Mouse (Mus musculus) kidney, embryonic 16.5 days (tissue): Measurements from ENCODE around the gene Nell1. TPM values are rescaled to one million over a fixed set of nuclear protein-coding genes. Genes with fewer than 3 reads are reported as not detected.

ENCODE experiments used
- ATAC-seq: fragments of 200-750 bp; cut with Nextera tagmentation; 2 replicates; pipeline ENCODE4 v1.8.0; 2017; ENCODE audit warnings: moderate TSS enrichment; ENCODE audit not compliant: low FRiP score, low TSS enrichment
- H3K27ac ChIP-seq: fragments of 300-500 bp; sonication (generic); 2 replicates; pipeline ENCODE4 v1.5.1; 2014; ENCODE audit warnings: low read length
- H3K27me3 ChIP-seq: fragments of 300-500 bp; sonication (generic); 2 replicates; pipeline ENCODE4 v1.6.1; 2014; ENCODE audit warnings: low read length, control low read depth, mixed read lengths; ENCODE audit not compliant: insufficient read depth
- H3K36me3 ChIP-seq: fragments of 300-500 bp; sonication (generic); 2 replicates; pipeline ENCODE4 v1.6.1; 2014; ENCODE audit warnings: low read length, control low read depth, mixed read lengths; ENCODE audit not compliant: insufficient read depth
- H3K4me1 ChIP-seq: fragments of 300-500 bp; sonication (generic); 2 replicates; pipeline ENCODE4 v1.6.1; 2014; ENCODE audit warnings: low read length, control low read depth, mixed read lengths; ENCODE audit not compliant: insufficient read depth
- H3K4me2 ChIP-seq: fragments of 300-500 bp; sonication (generic); replicated peaks from 2 replicates; pipeline ENCODE4 v1.6.1; 2014; ENCODE audit warnings: low read depth, low read length
- H3K4me3 ChIP-seq: fragments of 300-500 bp; sonication (generic); 2 replicates; pipeline ENCODE4 v1.5.1; 2014; ENCODE audit warnings: mild to moderate bottlenecking, low read length
- H3K9ac ChIP-seq: fragments of 300-500 bp; sonication (generic); replicated peaks from 2 replicates; pipeline ENCODE4 v1.6.1; 2014; ENCODE audit warnings: low read length
- H3K9me3 ChIP-seq: fragments of 300-500 bp; sonication (generic); 2 replicates; pipeline ENCODE4 v1.6.1; 2016; ENCODE audit warnings: low read length, control low read depth
- WGBS: fragments of 180-500 bp; shearing (Covaris S2); extraction: QIAGEN DNeasy Blood & Tissue Kit; methylation state at CpG from one replicate; pipeline ENCODE4 v1.1.7; 2014; 5-methylcytosine and 5-hydroxymethylcytosine counted together
- polyA plus RNA-seq: library from polyadenylated mRNA; unstranded; fragments of >200 nt; fragmentation: Nextera tagmentation; extraction: Ambion mirVana; gene quantifications from 2 replicates; pipeline ENCODE4 v1.2.1, GENCODE M21; 2015

Nell1 gene
- polyA plus RNA-seq, 1 experiment from 2014 or later = 10.9 TPM

- peak; percentile 94 for ATAC-seq
- 8% methylated on average over 2 of the region's 2 CpGs for WGBS
Measured at GRCm38 (mm10) chr7:50357213-50357612, 382.5 kb downstream of the Nell1 start.

DNA sequence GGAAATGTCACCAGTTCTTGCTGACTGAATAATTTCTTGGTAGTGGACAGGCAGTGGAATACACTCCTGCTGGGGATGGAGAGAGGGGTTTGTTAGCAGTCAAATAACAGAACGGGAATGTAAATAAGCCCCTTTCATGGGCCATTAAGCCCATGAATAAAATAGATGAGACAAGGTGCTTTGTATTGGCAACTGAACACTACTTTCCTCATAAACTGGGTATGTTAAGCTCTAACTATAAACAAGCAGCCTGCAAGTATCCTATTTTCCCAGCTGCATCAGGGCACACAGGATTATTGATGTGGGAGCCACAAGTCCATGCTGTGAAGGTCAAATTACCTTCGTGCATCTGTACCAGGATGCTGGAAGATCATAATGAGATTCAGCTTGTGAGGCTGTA is 387.4 kb downstream of the Nell1 start:
- WGBS = 9% methylated on average over 2 of the region's 2 CpGs
- H3K4me3 ChIP-seq = no peak overlapping the region
- no peaks in the 10 kb centered on the region for H3K27me3 ChIP-seq
- H3K4me1 ChIP-seq = peaks cover 14% of the 10 kb centered on the region
- H3K36me3 ChIP-seq = no peaks in the 10 kb centered on the region
- ATAC-seq = peak; percentile 61
- no peak overlapping the region for H3K4me2 ChIP-seq
- no peak overlapping the region for H3K9ac ChIP-seq
- no peak overlapping the region for H3K27ac ChIP-seq
- no peaks in the 10 kb centered on the region for H3K9me3 ChIP-seq

More at GRCm38 (mm10) chr7:50357213-50357612, 382.5 kb downstream of the Nell1 start:
- H3K4me1 ChIP-seq = peaks cover 13% of the 10 kb centered on the region
- no peak overlapping the region for H3K4me3 ChIP-seq
- H3K9me3 ChIP-seq = no peaks in the 10 kb centered on the region
- no peak overlapping the region for H3K9ac ChIP-seq
- H3K27me3 ChIP-seq = no peaks in the 10 kb centered on the region
- no peak overlapping the region for H3K27ac ChIP-seq
- no peaks in the 10 kb centered on the region for H3K36me3 ChIP-seq
- no peak overlapping the region for H3K4me2 ChIP-seq

- no peak overlapping the region for H3K4me3 ChIP-seq
- H3K36me3 ChIP-seq = no peaks in the 10 kb centered on the region
- no peak overlapping the region for H3K27ac ChIP-seq
- no peak overlapping the region for H3K9ac ChIP-seq
- 84% methylated on average over 4 of the region's 4 CpGs for WGBS
- H3K9me3 ChIP-seq = no peaks in the 10 kb centered on the region
- no peak for ATAC-seq
- H3K4me1 ChIP-seq = no peaks in the 10 kb centered on the region
- H3K27me3 ChIP-seq = no peaks in the 10 kb centered on the region
- H3K4me2 ChIP-seq = no peak overlapping the region
Measured at GRCm38 (mm10) chr7:50374876-50375275, 400.2 kb downstream of the Nell1 start.

DNA sequence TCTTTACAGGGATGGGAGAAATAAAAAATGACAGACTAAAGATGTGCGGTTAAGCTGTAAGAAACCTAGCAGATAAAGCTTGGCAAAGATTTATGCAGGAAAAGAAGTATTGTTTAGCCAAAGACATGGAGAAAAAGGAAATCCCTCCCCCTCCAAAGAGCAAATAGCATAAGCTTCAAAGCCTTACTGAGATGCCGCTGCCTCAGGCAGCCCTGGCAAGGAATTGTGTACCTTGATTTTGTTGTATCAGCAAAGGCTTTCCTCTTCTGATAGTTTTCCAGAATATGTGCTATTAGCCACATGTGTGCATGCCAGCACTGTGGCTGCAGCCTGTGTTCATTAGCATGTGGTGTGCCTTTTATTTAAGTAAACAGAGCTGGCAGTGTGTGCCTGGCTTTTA is 435.8 kb downstream of the Nell1 start:
- Histone ChIP-seq H3K36me3 (no peaks in the 10 kb centered on the region), H3K4me3 (no peak overlapping the region), H3K27ac (no peak overlapping the region), H3K9me3 (no peaks in the 10 kb centered on the region), H3K4me2 (no peak overlapping the region), H3K9ac (no peak overlapping the region), H3K27me3 (no peaks in the 10 kb centered on the region), H3K4me1 (no peaks in the 10 kb centered on the region)
- WGBS = 44% methylated on average over 2 of the region's 2 CpGs
- ATAC-seq = no peak

DNA sequence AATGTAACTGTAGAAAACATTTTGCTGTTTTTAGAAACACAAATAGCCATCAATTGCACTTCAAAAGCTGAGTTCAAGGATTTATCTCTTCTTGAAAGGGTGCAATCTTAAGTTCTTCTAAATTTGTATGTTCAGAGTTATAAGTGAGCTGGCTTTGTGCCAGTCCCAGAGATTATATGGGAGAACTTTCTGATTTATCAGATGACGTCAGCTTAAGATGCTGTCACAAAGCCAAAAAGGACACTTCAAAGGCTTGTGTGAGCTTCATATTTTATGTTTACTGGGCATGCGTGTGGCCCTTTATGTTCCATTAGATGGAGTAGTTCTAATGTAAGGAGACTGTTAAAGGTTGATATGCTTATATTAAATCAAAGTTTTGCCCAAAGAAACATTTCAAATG is 445.3 kb downstream of the Nell1 start:
- no peaks in the 10 kb centered on the region for H3K36me3 ChIP-seq
- 42% methylated on average over 2 of the region's 2 CpGs for WGBS
- no peak overlapping the region for H3K27ac ChIP-seq
- no peak overlapping the region for H3K4me3 ChIP-seq
- H3K9me3 ChIP-seq = no peaks in the 10 kb centered on the region
- no peaks in the 10 kb centered on the region for H3K27me3 ChIP-seq
- ATAC-seq = no peak
- no peaks in the 10 kb centered on the region for H3K4me1 ChIP-seq
- H3K4me2 ChIP-seq = no peak overlapping the region
- H3K9ac ChIP-seq = no peak overlapping the region

- H3K4me3 ChIP-seq = no peak overlapping the region
- ATAC-seq = no peak
- H3K4me2 ChIP-seq = no peak overlapping the region
- 75% methylated on average over 1 of the region's 1 CpGs for WGBS
- no peak overlapping the region for H3K27ac ChIP-seq
- H3K4me1 ChIP-seq = no peaks in the 10 kb centered on the region
- H3K9me3 ChIP-seq = no peaks in the 10 kb centered on the region
- H3K27me3 ChIP-seq = no peaks in the 10 kb centered on the region
- H3K36me3 ChIP-seq = no peaks in the 10 kb centered on the region
- H3K9ac ChIP-seq = no peak overlapping the region
Measured at GRCm38 (mm10) chr7:50422422-50423195, 447.9 kb downstream of the Nell1 start.

GRCm38 (mm10) chr7:50429725-50430124 is 455.1 kb downstream of the Nell1 start:
- H3K36me3 ChIP-seq = no peaks in the 10 kb centered on the region
- WGBS = 93% methylated on average over 5 of the region's 5 CpGs
- no peak overlapping the region for H3K4me2 ChIP-seq
- H3K4me3 ChIP-seq = no peak overlapping the region
- H3K9me3 ChIP-seq = no peaks in the 10 kb centered on the region
- no peak overlapping the region for H3K27ac ChIP-seq
- H3K27me3 ChIP-seq = no peaks in the 10 kb centered on the region
- no peak for ATAC-seq
- H3K4me1 ChIP-seq = no peaks in the 10 kb centered on the region
- no peak overlapping the region for H3K9ac ChIP-seq

- Histone ChIP-seq H3K4me2 (no peak overlapping the region), H3K27me3 (no peaks in the 10 kb centered on the region), H3K9ac (no peak overlapping the region), H3K9me3 (no peaks in the 10 kb centered on the region), H3K4me1 (no peaks in the 10 kb centered on the region; the same call in 1 of the 2 replicates), H3K4me3 (no peak overlapping the region), H3K27ac (no peak overlapping the region), H3K36me3 (no peaks in the 10 kb centered on the region)
- ATAC-seq = no peak
Measured at GRCm38 (mm10) chr7:50441237-50441636, 466.6 kb downstream of the Nell1 start.

DNA sequence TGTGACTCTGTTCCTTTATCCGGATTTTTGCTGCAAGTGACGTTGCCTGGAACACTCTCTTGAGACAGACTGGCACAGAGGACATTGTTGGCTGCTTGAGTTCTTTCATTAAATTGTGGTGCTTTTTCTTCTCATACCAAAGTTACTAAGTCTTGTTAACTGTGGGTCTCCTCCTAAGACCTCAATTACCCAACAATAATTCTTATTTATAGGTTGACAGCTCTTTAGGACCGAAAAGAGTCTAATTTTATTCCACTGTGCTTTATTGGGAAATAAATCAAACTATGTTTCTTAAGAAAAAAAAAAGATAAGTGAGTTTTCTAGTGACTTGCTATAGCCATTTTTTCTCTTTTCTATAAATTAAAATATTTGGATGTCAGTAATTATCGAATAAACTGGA is 472.7 kb downstream of the Nell1 start:
- Histone ChIP-seq H3K27ac (no peak overlapping the region), H3K27me3 (no peaks in the 10 kb centered on the region), H3K9me3 (0 out of 2 replicates have a peak, but pooled peaks cover 2% of the 10 kb centered on the region), H3K36me3 (no peaks in the 10 kb centered on the region), H3K4me2 (no peak overlapping the region), H3K4me1 (no peaks in the 10 kb centered on the region; the same call in 1 of the 2 replicates), H3K4me3 (no peak overlapping the region), H3K9ac (no peak overlapping the region)
- 36% methylated on average over 4 of the region's 4 CpGs for WGBS
- ATAC-seq = no peak

GRCm38 (mm10) chr7:50467742-50468141 is 493.1 kb downstream of the Nell1 start:
- no peak overlapping the region for H3K4me2 ChIP-seq
- no peaks in the 10 kb centered on the region for H3K36me3 ChIP-seq
- 95% methylated on average over 6 of the region's 6 CpGs for WGBS
- no peaks in the 10 kb centered on the region for H3K4me1 ChIP-seq
- ATAC-seq = no peak
- H3K4me3 ChIP-seq = no peak overlapping the region
- H3K27me3 ChIP-seq = no peaks in the 10 kb centered on the region
- H3K27ac ChIP-seq = no peak overlapping the region
- H3K9me3 ChIP-seq = no peaks in the 10 kb centered on the region
- no peak overlapping the region for H3K9ac ChIP-seq
